Mouse (Mus musculus) spleen, adult 2 months (tissue): ENCODE data around the gene Mzt1. TPM values are rescaled to one million over a fixed set of nuclear protein-coding genes. Genes with fewer than 3 reads are reported as not detected.
"Not testable (repeated sequence)": the region's sequence is repeated elsewhere in the genome, so short reads cannot be mapped to it uniquely, and the experiment has no call there.

Source experiments
- DNase-seq, 2 experiments: peaks; one replicate each; pipeline versions ENCODE4 v3.0.0 to v3.0.0-alpha.2; 2012 to 2021; ENCODE audit warnings: low spot score in 2 of 2, low read depth in 1 of 2
- H3K27ac ChIP-seq: fragments of 200-500 bp; 2 replicates; pipeline ENCODE4 v1.5.1; 2012; ENCODE audit warnings: low read length, inconsistent platforms; ENCODE audit not compliant: insufficient read depth
- H3K27me3 ChIP-seq: fragments of 200-500 bp; 2 replicates; pipeline ENCODE4 v1.6.1; 2012; ENCODE audit warnings: mild to moderate bottlenecking, moderate library complexity, low read length, inconsistent platforms; ENCODE audit not compliant: control insufficient read depth, insufficient read depth
- H3K36me3 ChIP-seq: fragments of 200-500 bp; 2 replicates; pipeline ENCODE4 v1.6.1; 2012; ENCODE audit warnings: mild to moderate bottlenecking, low read length, inconsistent platforms; ENCODE audit not compliant: control insufficient read depth, insufficient read depth
- H3K4me1 ChIP-seq: fragments of 200-500 bp; 2 replicates; pipeline ENCODE4 v1.6.1; 2011; ENCODE audit warnings: inconsistent platforms; ENCODE audit not compliant: control insufficient read depth, insufficient read depth, insufficient read length
- H3K4me3 ChIP-seq: fragments of 200-500 bp; 2 replicates; pipeline ENCODE4 v1.5.1; 2011; ENCODE audit warnings: mild to moderate bottlenecking, inconsistent platforms; ENCODE audit not compliant: insufficient read depth, insufficient read length; ENCODE audit errors: extremely low read depth
- CTCF ChIP-seq: fragments of 200-500 bp; IDR thresholded peaks from 2 replicates; pipeline ENCODE4 v1.5.1; 2011; ENCODE audit warnings: mild to moderate bottlenecking, inconsistent platforms; ENCODE audit not compliant: insufficient read depth, insufficient read length, insufficient replicate concordance; ENCODE audit errors: extremely low read depth
- POLR2A ChIP-seq: fragments of 200-500 bp; IDR thresholded peaks from 2 replicates; pipeline ENCODE4 v1.6.1; 2011; ENCODE audit warnings: low read depth, low read length, inconsistent platforms
- WGBS: fragments of 180-500 bp; shearing (Covaris S2); methylation state at CpG from one replicate; pipeline ENCODE4 v1.1.7; 2018; 5-methylcytosine and 5-hydroxymethylcytosine counted together
- polyA plus RNA-seq: library from polyadenylated mRNA; depleted of rRNA; stranded (reverse); fragments of >200 nt; gene quantifications from 2 replicates; pipeline ENCODE4 v1.2.3, GENCODE M21; 2012

Gene Mzt1
- polyA plus RNA-seq, 1 experiment, result 6.2 TPM

GRCm38 (mm10) chr14:99046782-99047181 is 848 bp upstream of the Mzt1 start:
- under 1% methylated on average over 15 of the region's 15 CpGs for WGBS
- peaks cover 1% of the 10 kb centered on the region; the same call in 1 of the 2 replicates for H3K36me3 ChIP-seq
- TF ChIP-seq CTCF (no peak), POLR2A (no peak)
- no peaks in the 10 kb centered on the region for H3K27me3 ChIP-seq
- peak overlapping the region; percentile 74 for H3K27ac ChIP-seq
- no peak for DNase-seq
- peaks cover 3% of the 10 kb centered on the region; the same call in 1 of the 2 replicates for H3K4me1 ChIP-seq
- H3K4me3 ChIP-seq, result peak overlapping the region; percentile 91

DNA sequence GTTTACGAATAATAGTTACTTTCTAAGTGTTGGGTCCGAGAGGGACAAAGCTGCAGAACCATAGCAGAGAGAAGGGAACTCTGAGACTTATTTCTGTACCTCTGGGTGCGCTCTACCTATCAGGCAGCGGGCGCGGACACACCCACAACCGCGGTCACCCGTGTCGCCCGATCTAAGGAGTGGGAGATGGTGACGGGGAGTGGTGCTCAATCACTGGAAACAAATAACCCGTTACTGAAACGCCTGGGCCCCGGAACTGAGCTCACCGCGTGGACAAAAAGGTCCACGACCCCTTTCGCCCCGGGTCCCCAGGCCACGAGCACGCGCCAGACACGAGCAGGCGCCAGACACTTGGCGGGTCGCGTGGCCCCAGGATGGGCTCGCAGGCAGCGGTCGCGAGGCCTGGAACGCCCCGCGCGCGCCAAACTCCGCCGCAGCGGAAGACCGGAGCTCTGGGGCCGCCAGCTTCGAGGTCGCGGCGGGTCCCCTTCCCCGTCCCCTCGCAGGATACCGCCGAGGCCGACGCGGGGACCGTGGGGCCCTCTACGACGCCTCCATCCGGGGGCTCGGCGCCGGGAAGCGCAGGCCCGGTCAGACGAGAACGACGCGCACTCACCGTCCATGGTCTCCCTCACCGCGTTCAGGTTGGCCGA is 430 bp downstream of the Mzt1 start:
- peak; percentile 12 to 41 for DNase-seq
- TF ChIP-seq CTCF, result no peak
- TF ChIP-seq POLR2A, result no peak
- Histone ChIP-seq H3K4me1 (peaks cover 3% of the 10 kb centered on the region; the same call in 1 of the 2 replicates), H3K27me3 (no peaks in the 10 kb centered on the region), H3K4me3 (peak overlapping the region; percentile 91), H3K27ac (peak overlapping the region; percentile 90), H3K36me3 (no peaks in the 10 kb centered on the region)
- WGBS, result under 1% methylated on average over 69 of the region's 70 CpGs

GRCm38 (mm10) chr14:99044718-99045117 is 1.2 kb downstream of the Mzt1 start:
- 9% methylated on average over 5 of the region's 5 CpGs for WGBS
- Histone ChIP-seq H3K36me3 (no peaks in the 10 kb centered on the region), H3K4me3 (no peak overlapping the region), H3K27me3 (no peaks in the 10 kb centered on the region), H3K4me1 (peaks cover 3% of the 10 kb centered on the region; the same call in 1 of the 2 replicates), H3K27ac (no peak overlapping the region)
- DNase-seq, result no peak
- no peak for TF ChIP-seq CTCF
- no peak for TF ChIP-seq POLR2A

DNA sequence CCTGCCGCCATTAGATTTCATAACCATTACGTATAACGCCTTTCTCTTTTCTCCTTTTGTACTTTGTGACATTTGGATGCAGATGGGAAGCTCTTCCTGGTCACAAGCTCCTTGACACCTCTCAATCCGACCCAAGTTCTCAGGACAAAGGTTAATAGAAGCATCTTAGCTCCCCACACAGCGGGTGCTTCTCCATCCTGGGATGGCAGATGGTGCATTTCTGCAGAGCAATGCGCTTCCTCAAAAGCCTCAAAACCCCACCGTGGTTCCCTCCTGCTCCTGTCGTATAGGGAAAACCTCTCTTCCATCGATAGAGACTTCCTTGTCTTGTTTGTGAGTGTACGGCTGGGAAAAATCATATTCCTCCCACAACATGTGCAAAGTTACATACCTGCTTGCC is 1.8 kb downstream of the Mzt1 start:
- Histone ChIP-seq H3K36me3 (no peaks in the 10 kb centered on the region; the same call in 1 of the 2 replicates), H3K4me3 (no peak overlapping the region), H3K27me3 (no peaks in the 10 kb centered on the region), H3K27ac (no peak overlapping the region), H3K4me1 (peaks cover 3% of the 10 kb centered on the region; the same call in 1 of the 2 replicates)
- TF ChIP-seq CTCF, result no peak
- no peak for TF ChIP-seq POLR2A
- no peak for DNase-seq
- 44% methylated on average over 10 of the region's 10 CpGs for WGBS

DNA sequence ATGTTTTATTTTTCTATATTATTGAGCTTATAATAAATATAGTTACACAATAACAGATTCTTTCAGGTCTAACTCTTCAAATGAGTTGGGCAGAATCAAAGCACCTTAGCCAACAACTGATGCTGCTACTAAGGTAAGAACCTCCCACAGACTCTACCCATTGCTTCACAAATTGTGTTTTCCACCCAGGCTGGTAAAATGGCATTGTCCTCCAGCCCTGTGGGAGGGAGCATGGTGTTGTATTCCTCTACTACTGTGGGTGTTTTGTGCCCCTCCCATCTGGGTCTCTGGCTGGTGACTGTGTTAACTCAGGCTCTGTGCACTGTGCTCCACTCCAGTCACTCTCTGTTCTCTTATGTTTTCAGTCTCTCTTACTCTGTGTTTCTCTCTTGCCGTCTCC is 2.4 kb downstream of the Mzt1 start:
- 52% methylated on average over 1 of the region's 1 CpGs for WGBS
- Histone ChIP-seq H3K27ac (no peak overlapping the region), H3K27me3 (no peaks in the 10 kb centered on the region), H3K4me1 (peaks cover 3% of the 10 kb centered on the region; the same call in 1 of the 2 replicates), H3K4me3 (no peak overlapping the region), H3K36me3 (no peaks in the 10 kb centered on the region; the same call in 1 of the 2 replicates)
- no peak for TF ChIP-seq CTCF
- TF ChIP-seq POLR2A, result no peak
- DNase-seq, result no peak

- H3K27me3 ChIP-seq, result no peaks in the 10 kb centered on the region
- no peak overlapping the region for H3K27ac ChIP-seq
- peaks cover 3% of the 10 kb centered on the region; the same call in 1 of the 2 replicates for H3K36me3 ChIP-seq
- no peak for DNase-seq
- TF ChIP-seq CTCF (no peak), POLR2A (no peak)
- WGBS, result 19% methylated on average over 4 of the region's 4 CpGs
- H3K4me1 ChIP-seq, result peaks cover 3% of the 10 kb centered on the region; the same call in 1 of the 2 replicates
- H3K4me3 ChIP-seq, result no peak overlapping the region
Observed at GRCm38 (mm10) chr14:99041416-99041815, 4.5 kb downstream of the Mzt1 start.

DNA sequence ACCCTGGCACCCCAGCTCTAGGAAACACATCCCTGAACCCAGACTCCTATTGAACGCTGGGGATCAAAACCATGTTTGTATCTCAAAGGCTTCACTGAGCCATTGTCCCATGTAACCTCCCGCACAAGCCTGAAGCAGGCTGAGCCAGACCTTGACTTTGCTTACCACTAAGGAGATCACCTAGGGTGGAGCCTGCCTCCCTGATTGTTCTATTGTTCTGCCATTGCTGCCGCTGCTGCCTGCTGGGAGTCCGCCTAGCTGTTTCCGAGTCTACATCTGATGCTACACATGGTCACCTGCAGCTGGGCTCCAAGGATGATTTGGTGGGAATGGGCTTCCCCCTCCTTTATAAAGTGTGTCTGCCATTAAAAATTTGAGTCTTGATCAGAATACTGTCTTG is 6.6 kb downstream of the Mzt1 start:
- DNase-seq, H3K36me3 ChIP-seq, H3K27me3 ChIP-seq, H3K4me3 ChIP-seq, H3K27ac ChIP-seq, H3K4me1 ChIP-seq: not testable (repeated sequence)
- WGBS, result 99% methylated on average over 5 of the region's 5 CpGs
